ENCODE assay signal across 8 mouse cellular contexts in the genomic region with DNA sequence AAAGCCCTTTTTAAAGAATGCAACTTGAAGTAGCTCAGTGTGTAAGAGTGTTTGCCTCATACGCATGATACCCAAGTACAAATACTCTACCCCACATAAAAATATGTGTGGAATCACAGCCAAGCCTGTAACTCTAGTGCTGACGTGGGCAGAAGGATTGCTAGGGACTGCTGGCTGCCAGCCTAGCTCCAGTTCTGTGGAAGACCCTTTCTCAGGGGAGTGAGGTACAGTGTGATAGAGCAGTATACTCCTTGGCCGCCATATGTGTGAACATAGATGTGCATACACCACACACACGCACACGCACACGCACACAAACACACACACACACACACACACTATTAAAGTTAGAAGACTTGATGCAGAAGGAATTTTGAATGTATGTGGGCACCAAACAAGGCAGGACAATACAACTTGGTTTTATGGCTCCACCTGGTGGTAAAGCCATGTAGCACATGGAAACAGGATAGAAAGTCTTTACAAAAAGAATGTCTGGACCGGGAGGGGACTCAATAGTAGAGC. TPM values are rescaled to one million over a fixed set of nuclear protein-coding genes. Genes with fewer than 3 reads are reported as not detected.
A peak's percentile ranks its signal among the peaks of the same experiment; 100 is the strongest.
DNase-seq lines count a peak whose midpoint lies in the region; TF ChIP-seq lines count a peak whose summit lies in the region.

No protein-coding gene starts in this region.

- H3K27ac ChIP-seq in kidney, adult 2 months (ENCODE audit: insufficient read depth, low read depth, low read length) = no peak overlapping the region
- H3K27ac ChIP-seq in liver, adult 2 months (replicated peaks; ENCODE audit: insufficient read depth, low read depth, low read length) = peak overlapping the region; percentile 37

- H3K79me2 ChIP-seq in liver, adult 2 months (ENCODE audit: control insufficient read depth, insufficient read depth, low read length) = peaks cover 5% of the 10 kb centered on the region; the same call in 1 of the 2 replicates

- H3K27me3 ChIP-seq in kidney, adult 2 months (replicated peaks; ENCODE audit: control insufficient read depth, insufficient read depth, low read length) = no peaks in the 10 kb centered on the region
- no peaks in the 10 kb centered on the region for H3K27me3 ChIP-seq in liver, adult 2 months (ENCODE audit: control insufficient read depth, insufficient read depth, low read length)

- no peaks in the 10 kb centered on the region for H3K36me3 ChIP-seq in kidney, adult 2 months (ENCODE audit: control insufficient read depth, insufficient read depth, low read length)
- H3K36me3 ChIP-seq in liver, adult 2 months (ENCODE audit: control insufficient read depth, insufficient read depth, low read length) = peaks cover 4% of the 10 kb centered on the region; the same call in 1 of the 2 replicates

- 0 out of 2 replicates have a peak, but pooled peaks have one; percentile 33 for TF ChIP-seq CTCF in kidney, adult 2 months (conservative IDR thresholded peaks at IDR 0.05; ENCODE audit: insufficient read depth, insufficient read length, low read depth, low read length)
- TF ChIP-seq CTCF in liver, adult 2 months (IDR thresholded peaks at IDR 0.05; ENCODE audit: low read depth, low read length) = peak; percentile 28; the same call in 1 of the 2 replicates

- 60% methylated on average over 7 of the region's 7 CpGs for WGBS in kidney, adult 2 months
- WGBS in liver, adult 2 months = 33% methylated on average over 7 of the region's 7 CpGs

- DNase-seq in urinary bladder, postnatal 25 days (ENCODE audit: low spot score) = peak; percentile 35
- DNase-seq in urinary bladder, adult 2 months (ENCODE audit: low spot score) = no peak
- DNase-seq in cerebellum, adult 18-20 months = peak; percentile 61 to 65
- peak; percentile 64 for DNase-seq in forelimb bud, embryonic 11.5 days (ENCODE audit: low read depth, low spot score)
- DNase-seq in kidney, adult 2 months = peak; percentile 72
- peak; percentile 67 for DNase-seq in liver, adult 2 months (ENCODE audit: extremely low read depth, low read depth, low spot score)
- peak; percentile 43 for DNase-seq in neural tube, embryonic 10.5 days (ENCODE audit: extremely low spot score, low spot score)
- DNase-seq in testis, postnatal 14 days (ENCODE audit: low spot score) = peak; percentile 18

- no peak for TF ChIP-seq POLR2A in kidney, adult 2 months (IDR thresholded peaks at IDR 0.05; ENCODE audit: low read depth, low read length)
- no peak for TF ChIP-seq POLR2A in liver, adult 2 months (IDR thresholded peaks at IDR 0.05; ENCODE audit: extremely low read depth, insufficient read depth, low read length)

- H3K4me3 ChIP-seq in kidney, adult 2 months (ENCODE audit: insufficient read depth, low read depth, low read length) = no peak overlapping the region
- no peak overlapping the region for H3K4me3 ChIP-seq in liver, adult 2 months (ENCODE audit: insufficient read depth, low read depth, low read length)

- H3K9ac ChIP-seq in liver, adult 2 months (ENCODE audit: low read depth, low read length) = no peak overlapping the region

- peaks cover 7% of the 10 kb centered on the region; the same call in 1 of the 2 replicates for H3K4me1 ChIP-seq in kidney, adult 2 months (ENCODE audit: control insufficient read depth, insufficient read depth, low read length)
- H3K4me1 ChIP-seq in liver, adult 2 months (ENCODE audit: control insufficient read depth, insufficient read depth, low read length) = peaks cover 12% of the 10 kb centered on the region; the same call in 1 of the 2 replicates

RNA-seq across cellular contexts. Expression of gene Ric1, which starts 41.2 kb away (rescaled TPM):
- polyA plus RNA-seq in urinary bladder, adult 2 months (2012; rRNA removed) = 11.7 and 14.2 TPM in 2 replicates
- polyA plus RNA-seq in kidney, adult 2 months (2012; rRNA removed) = 8.9 and 10.4 TPM in 2 replicates
- total RNA-seq in liver, adult 2 months (2014; rRNA removed) = 39.3 and 41.5 TPM in 2 replicates
- 4.7 and 5.4 TPM in 2 replicates for polyA plus RNA-seq in liver, adult 2 months (2012; rRNA removed)
